Mouse (Mus musculus): ENCODE results near the gene Necap2. TPM values are rescaled to one million over a fixed set of nuclear protein-coding genes. Genes with fewer than 3 reads are reported as not detected.

Necap2 gene
- total RNA-seq, 2 experiments from 2014 or later = 66.0 to 69.1 TPM

- DNase-seq (ENCODE audit: low spot score in 2 of 2) = no peak
Measured at GRCm38 (mm10) chr4:141044816-141045215, 33.3 kb downstream of the Necap2 start.

DNA sequence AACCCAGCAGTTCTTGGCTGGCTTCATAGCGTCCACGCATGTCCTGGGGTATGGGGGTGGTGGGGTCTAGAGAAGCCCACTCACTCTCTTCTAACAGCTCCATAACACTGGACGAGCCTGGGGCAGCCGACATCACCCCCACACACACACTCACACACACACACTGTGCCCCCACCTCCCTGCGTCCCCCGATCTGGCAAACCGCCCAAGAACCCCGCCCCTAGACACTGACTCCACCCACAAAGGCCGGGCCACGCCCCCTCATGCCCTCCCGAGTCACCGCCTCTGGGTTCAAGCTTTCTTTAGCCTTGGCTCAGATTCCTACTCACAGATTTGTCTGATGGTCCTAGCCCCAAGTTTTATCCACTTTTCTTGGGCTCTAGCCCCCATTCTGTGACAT is 37.0 kb downstream of the Necap2 start:
- DNase-seq (ENCODE audit: low spot score in 2 of 2) = no peak

DNA sequence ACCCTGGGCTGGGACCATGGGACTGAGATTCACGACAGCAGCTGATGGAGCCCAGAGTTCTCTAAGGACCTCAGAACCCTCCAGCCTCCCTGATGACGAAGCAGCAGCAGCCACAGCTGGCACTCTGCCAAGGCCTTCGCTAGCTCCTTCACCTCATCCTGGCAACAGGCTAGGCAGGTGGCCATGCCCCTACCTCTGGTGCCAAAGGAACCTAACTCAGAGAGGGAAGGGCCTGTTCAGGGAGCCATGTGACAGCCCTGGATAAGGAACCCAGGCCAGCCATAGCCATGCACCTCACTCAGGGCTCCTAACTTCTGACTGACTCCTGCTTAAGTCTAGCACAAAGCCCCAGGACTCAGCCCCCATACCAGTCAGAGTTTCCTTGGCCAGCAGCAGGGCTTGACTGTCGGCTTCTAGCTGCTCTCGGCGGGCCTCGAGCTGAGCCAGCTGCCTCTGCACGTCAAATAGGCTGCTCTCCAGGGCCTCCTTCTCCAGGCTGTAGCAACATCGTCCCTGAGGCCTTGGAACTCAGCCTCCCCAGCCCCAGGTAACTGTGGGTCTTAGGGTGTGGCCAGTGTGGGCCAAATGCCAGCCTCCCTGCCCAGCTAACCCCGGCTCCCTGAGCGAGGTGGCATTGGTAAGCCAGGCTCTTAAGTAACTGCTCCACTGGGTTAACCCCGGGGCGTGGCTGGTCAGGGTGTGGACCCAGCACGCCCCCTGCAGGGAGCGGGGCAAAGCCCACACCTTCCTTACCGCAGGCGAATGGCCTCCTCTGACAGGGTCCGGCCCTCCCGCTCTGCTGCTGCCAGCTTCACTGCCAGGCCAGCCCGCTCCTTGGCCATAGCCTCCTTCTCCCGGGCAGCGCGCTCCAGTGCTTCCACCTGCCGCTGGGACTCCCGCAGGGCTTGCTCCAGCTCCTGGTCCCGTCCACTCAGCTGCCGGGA is 44.3 kb downstream of the Necap2 start:
- no peak for DNase-seq (ENCODE audit: low spot score in 2 of 2)

GRCm38 (mm10) chr4:141031733-141032132 is 46.4 kb downstream of the Necap2 start:
- peak; percentile 62 to 63 for DNase-seq (ENCODE audit: low spot score in 2 of 2)

- DNase-seq (ENCODE audit: low spot score in 2 of 2) = no peak
Measured at GRCm38 (mm10) chr4:141030541-141031206, 47.5 kb downstream of the Necap2 start.

GRCm38 (mm10) chr4:141024992-141025391 is 53.2 kb downstream of the Necap2 start:
- DNase-seq (ENCODE audit: low spot score in 2 of 2) = no peak

DNA sequence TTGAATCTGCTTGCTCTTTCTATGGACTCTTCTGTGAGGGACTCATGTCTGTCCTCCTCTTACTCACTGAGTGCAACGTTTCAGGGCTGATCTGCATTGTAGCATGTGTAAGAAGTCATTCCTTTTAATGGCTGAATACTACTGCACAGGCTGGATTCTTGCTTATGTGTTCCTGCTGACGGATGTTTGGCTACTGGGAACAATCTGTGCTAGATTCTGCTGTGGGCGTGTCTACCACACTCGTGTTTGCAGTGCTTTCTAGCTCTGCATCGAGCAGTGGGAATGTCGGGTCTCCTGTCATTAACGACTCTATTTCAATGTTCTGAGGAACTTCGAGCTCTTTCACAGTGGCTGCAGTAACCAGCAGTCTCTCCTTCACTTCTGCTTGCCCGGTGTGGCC is 54.1 kb downstream of the Necap2 start:
- no peak for DNase-seq (ENCODE audit: low spot score in 2 of 2)

GRCm38 (mm10) chr4:141021614-141021929 is 56.6 kb downstream of the Necap2 start:
- DNase-seq (ENCODE audit: low spot score in 2 of 2) = no peak

GRCm38 (mm10) chr4:141020811-141021613 is 57.1 kb downstream of the Necap2 start:
- peak in 1 of 2 experiments; percentile 40 for DNase-seq (ENCODE audit: low spot score in 2 of 2)

GRCm38 (mm10) chr4:141020220-141020619 is 57.9 kb downstream of the Necap2 start:
- DNase-seq (ENCODE audit: low spot score in 2 of 2) = no peak

DNA sequence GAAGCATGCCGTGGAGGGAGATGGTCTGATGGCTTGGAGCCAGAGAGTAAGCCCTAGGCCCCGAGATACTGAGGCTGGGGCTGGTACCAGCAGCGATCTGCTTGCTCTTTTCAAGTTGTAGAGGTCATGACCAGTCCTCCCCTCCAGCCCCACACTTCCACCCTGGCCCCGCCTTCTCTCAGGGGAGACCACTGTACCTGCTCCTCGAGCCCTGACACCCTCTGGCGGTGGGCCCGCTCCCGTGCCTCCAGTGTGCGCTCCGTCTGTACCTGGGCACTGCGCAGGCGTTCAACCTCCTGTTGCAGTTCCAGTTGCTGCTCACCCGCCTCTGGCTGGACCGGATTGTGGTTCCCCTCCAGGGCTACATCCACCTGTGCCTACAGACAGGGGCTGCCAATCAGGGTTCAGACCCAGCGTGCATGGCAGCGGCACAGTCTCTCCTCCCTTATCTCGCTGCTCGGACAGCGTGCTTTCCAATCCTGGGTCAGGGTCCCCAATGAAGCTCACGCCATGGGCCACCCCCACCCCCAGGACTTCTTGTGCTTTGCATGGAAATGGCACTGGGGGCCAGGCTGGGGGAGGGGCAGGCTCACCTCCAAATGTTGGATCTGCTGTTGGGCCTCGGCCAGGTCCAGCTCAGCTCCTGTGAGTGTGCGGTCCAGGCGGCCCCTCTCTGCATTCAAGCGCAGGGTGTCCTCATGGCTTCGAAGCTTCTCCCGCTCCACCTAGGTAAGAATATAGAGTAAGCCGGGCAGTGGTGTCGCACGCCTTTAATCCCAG is 60.3 kb downstream of the Necap2 start:
- no peak for DNase-seq (ENCODE audit: low spot score in 2 of 2)

Other genes starting within 250 kb of the Necap2 start
- gene Padi1, start 232.6 kb downstream of the Necap2 start, total RNA-seq (2021) = not detected
- 1 to 10 TPM; 6.7 to 9.5 TPM for gene Padi2, start 172.0 kb downstream of the Necap2 start, total RNA-seq (2021)
- 100 to 1,000 TPM; 271 to 305 TPM for gene Sdhb, start 117.2 kb downstream of the Necap2 start, total RNA-seq (2021)
- gene Atp13a2, start 91.5 kb downstream of the Necap2 start, total RNA-seq (2021) = 10 to 100 TPM; 58.8 to 63.5 TPM
- 100 to 1,000 TPM in 1 of 2 experiments, 10 to 100 TPM in 1; 98.0 to 106 TPM for gene Mfap2, start 67.9 kb downstream of the Necap2 start, total RNA-seq (2021)
- gene Crocc, start 17.8 kb downstream of the Necap2 start, total RNA-seq (2021) = 10 to 100 TPM; 16.3 to 24.0 TPM
- under 1 TPM; 0.68 to 0.81 TPM for gene Spata21, start 10.0 kb upstream of the Necap2 start, total RNA-seq (2021)
- gene Szrd1, start 61.4 kb upstream of the Necap2 start, total RNA-seq (2021) = 100 to 1,000 TPM; 115 to 132 TPM
- 10 to 100 TPM; 25.3 to 25.9 TPM for gene Fbxo42, start 69.6 kb upstream of the Necap2 start, total RNA-seq (2021)
- 1 to 10 TPM; 2.5 to 2.7 TPM for gene Rsg1, start 135.6 kb upstream of the Necap2 start, total RNA-seq (2021)
- 10 to 100 TPM; 37.5 to 39.2 TPM for gene Arhgef19, start 161.1 kb upstream of the Necap2 start, total RNA-seq (2021)
- gene Epha2, start 222.9 kb upstream of the Necap2 start, total RNA-seq (2021) = 10 to 100 TPM; 19.0 to 21.5 TPM